Comparison of ENCODE assay signal across 8 mouse cellular contexts in the genomic region with DNA sequence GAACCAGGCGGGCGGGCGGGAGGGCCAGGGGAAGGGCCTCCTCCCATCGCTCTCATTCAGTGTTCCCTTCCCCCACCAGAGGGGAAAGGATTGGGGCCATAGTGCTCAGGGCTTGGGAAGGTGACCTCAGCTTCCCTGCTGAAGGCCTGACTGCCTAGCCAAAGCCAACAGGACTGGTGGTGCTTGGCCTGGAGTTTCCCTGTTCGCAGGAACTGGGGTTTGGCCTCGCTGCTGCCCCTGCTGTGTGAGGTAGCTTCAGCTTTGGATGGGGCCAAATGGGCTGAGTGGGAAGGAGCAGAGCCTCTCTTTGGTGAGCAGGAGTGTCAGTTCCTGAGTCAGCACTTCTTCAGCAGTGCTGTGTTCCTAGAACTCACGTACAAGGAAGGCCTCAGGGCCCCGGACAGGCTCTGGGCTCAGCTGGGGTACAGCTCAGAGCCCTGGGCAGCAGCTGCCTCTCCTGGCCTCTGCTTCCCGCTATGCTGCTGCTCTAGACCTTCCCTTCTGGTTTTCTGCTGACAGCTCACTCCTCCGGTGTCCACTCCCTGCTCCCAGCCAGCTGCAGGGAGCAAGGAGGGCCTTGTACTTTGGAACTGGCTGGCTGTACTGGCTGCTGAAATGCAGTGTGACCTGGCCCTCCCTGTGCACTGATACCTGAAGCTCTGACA. TPM values are rescaled to one million over a fixed set of nuclear protein-coding genes. Genes with fewer than 3 reads are reported as not detected.
DNase-seq lines count a peak whose midpoint lies in the region; ATAC-seq and TF ChIP-seq lines count a peak whose summit lies in the region.

No protein-coding gene starts in this region.

- TF ChIP-seq CTCF in lung, embryonic 14.5 days (IDR thresholded peaks at IDR 0.05; ENCODE audit: low read depth), result no peak

- no peak overlapping the region for H3K4me3 ChIP-seq in lung, embryonic 14.5 days (ENCODE audit: low read depth, low read length)
- H3K4me3 ChIP-seq in embryonic facial prominence, embryonic 10.5 days, result peak overlapping the region; percentile 11; the same call in 1 of the 2 replicates
- no peak overlapping the region for H3K4me3 ChIP-seq in liver, embryonic 16.5 days (ENCODE audit: low read depth, low read length)

- H3K27me3 ChIP-seq in lung, embryonic 14.5 days (ENCODE audit: insufficient read depth, low read length), result no peaks in the 10 kb centered on the region
- no peaks in the 10 kb centered on the region for H3K27me3 ChIP-seq in embryonic facial prominence, embryonic 10.5 days (replicated peaks; ENCODE audit: low read depth, poor library complexity, severe bottlenecking)
- no peaks in the 10 kb centered on the region for H3K27me3 ChIP-seq in liver, embryonic 16.5 days (ENCODE audit: control insufficient read depth, insufficient read depth, low read depth, low read length)

- H3K9me3 ChIP-seq in lung, embryonic 14.5 days (ENCODE audit: low read depth, low read length), result no peaks in the 10 kb centered on the region
- no peaks in the 10 kb centered on the region for H3K9me3 ChIP-seq in embryonic facial prominence, embryonic 10.5 days
- H3K9me3 ChIP-seq in liver, embryonic 16.5 days (replicated peaks; ENCODE audit: control insufficient read depth, low read length), result no peaks in the 10 kb centered on the region

- DNase-seq in lung, embryonic 14.5 days, result peak; percentile 15
- DNase-seq in lung, adult 18-20 months, result no peak
- DNase-seq in embryonic facial prominence, embryonic 10.5 days (ENCODE audit: low spot score), result no peak
- peak; percentile 38 for DNase-seq in induced T-regulatory cell, adult 2 months (ENCODE audit: low read depth)
- no peak for DNase-seq in urinary bladder, adult 2 months (ENCODE audit: low spot score)
- DNase-seq in thymus, adult 18-20 months, result no peak
- no peak for DNase-seq in frontal cortex, postnatal 36 days (ENCODE audit: low spot score in 2 of 2)

- H3K27ac ChIP-seq in lung, embryonic 14.5 days (ENCODE audit: low read depth), result peak overlapping the region; percentile 50
- peak overlapping the region; percentile 70; the same call in 1 of the 2 replicates for H3K27ac ChIP-seq in embryonic facial prominence, embryonic 10.5 days (replicated peaks)
- peak overlapping the region; percentile 88 for H3K27ac ChIP-seq in liver, embryonic 16.5 days (ENCODE audit: low read length)

- WGBS in lung, embryonic 14.5 days, result 79% methylated on average over 10 of the region's 10 CpGs
- 77% methylated on average over 10 of the region's 10 CpGs for WGBS in embryonic facial prominence, embryonic 10.5 days
- 38% methylated on average over 10 of the region's 10 CpGs for WGBS in liver, embryonic 16.5 days (ENCODE audit: insufficient replicate concordance)

- H3K36me3 ChIP-seq in lung, embryonic 14.5 days (ENCODE audit: insufficient read depth), result peaks cover 68% of the 10 kb centered on the region
- peaks cover 94% of the 10 kb centered on the region for H3K36me3 ChIP-seq in embryonic facial prominence, embryonic 10.5 days (replicated peaks)
- peaks cover 27% of the 10 kb centered on the region for H3K36me3 ChIP-seq in liver, embryonic 16.5 days (ENCODE audit: control insufficient read depth, insufficient read depth)

- H3K4me2 ChIP-seq in lung, embryonic 14.5 days, result no peak overlapping the region
- H3K4me2 ChIP-seq in liver, embryonic 16.5 days (ENCODE audit: low read depth, low read length), result peak overlapping the region; percentile 28

- H3K9ac ChIP-seq in lung, embryonic 14.5 days, result no peak overlapping the region
- peak overlapping the region; percentile 49 for H3K9ac ChIP-seq in liver, embryonic 16.5 days (ENCODE audit: low read depth, low read length)

- ATAC-seq in lung, embryonic 14.5 days (ENCODE audit: insufficient read depth), result peak; percentile 45; the same call in 1 of the 2 replicates
- peak; percentile 83 for ATAC-seq in liver, embryonic 16.5 days (ENCODE audit: low read depth)

- no peaks in the 10 kb centered on the region for H3K4me1 ChIP-seq in lung, embryonic 14.5 days (ENCODE audit: insufficient read depth)
- H3K4me1 ChIP-seq in embryonic facial prominence, embryonic 10.5 days, result peaks cover 21% of the 10 kb centered on the region
- peaks cover 65% of the 10 kb centered on the region for H3K4me1 ChIP-seq in liver, embryonic 16.5 days (ENCODE audit: control insufficient read depth, low read depth, low read length)

RNA-seq across cellular contexts. Expression of gene Ehd1, which starts 14.7 kb away (rescaled TPM):
- 50.3 and 53.2 TPM in 2 replicates for polyA plus RNA-seq in lung, embryonic 14.5 days (2014; fragmentation: Nextera tagmentation; extraction: Ambion mirVana)
- 81.8 and 83.5 TPM in 2 replicates for polyA plus RNA-seq in embryonic facial prominence, embryonic 10.5 days (2016; fragmentation: Nextera tagmentation; extraction: Ambion mirVana)
- 62.1 and 68.6 TPM in 2 replicates for polyA plus RNA-seq in liver, embryonic 16.5 days (2015; fragmentation: Nextera tagmentation; extraction: Ambion mirVana)
- 73.6 and 86.5 TPM in 2 replicates for polyA plus RNA-seq in urinary bladder, adult 2 months (2012; rRNA removed)

RNA-seq across cellular contexts. Expression of gene Cdc42bpg, which starts 15.0 kb away (rescaled TPM):
- polyA plus RNA-seq in lung, embryonic 14.5 days (2014; fragmentation: Nextera tagmentation; extraction: Ambion mirVana), result 0.82 and 1.2 TPM in 2 replicates
- polyA plus RNA-seq in embryonic facial prominence, embryonic 10.5 days (2016; fragmentation: Nextera tagmentation; extraction: Ambion mirVana), result 0.12 and 0.39 TPM in 2 replicates
- polyA plus RNA-seq in liver, embryonic 16.5 days (2015; fragmentation: Nextera tagmentation; extraction: Ambion mirVana), result 0.34 and 0.40 TPM in 2 replicates
- polyA plus RNA-seq in urinary bladder, adult 2 months (2012; rRNA removed), result 22.7 and 27.0 TPM in 2 replicates

RNA-seq across cellular contexts. Expression of gene Men1, which starts 43.5 kb away (rescaled TPM):
- polyA plus RNA-seq in lung, embryonic 14.5 days (2014; fragmentation: Nextera tagmentation; extraction: Ambion mirVana), result 60.3 and 68.6 TPM in 2 replicates
- polyA plus RNA-seq in embryonic facial prominence, embryonic 10.5 days (2016; fragmentation: Nextera tagmentation; extraction: Ambion mirVana), result 122 and 130 TPM in 2 replicates
- 19.5 and 21.0 TPM in 2 replicates for polyA plus RNA-seq in liver, embryonic 16.5 days (2015; fragmentation: Nextera tagmentation; extraction: Ambion mirVana)
- polyA plus RNA-seq in urinary bladder, adult 2 months (2012; rRNA removed), result 34.3 and 37.7 TPM in 2 replicates

RNA-seq across cellular contexts. Expression of gene Map4k2, which starts 49.7 kb away (rescaled TPM):
- 13.4 and 22.2 TPM in 2 replicates for polyA plus RNA-seq in lung, embryonic 14.5 days (2014; fragmentation: Nextera tagmentation; extraction: Ambion mirVana)
- 11.0 and 14.0 TPM in 2 replicates for polyA plus RNA-seq in embryonic facial prominence, embryonic 10.5 days (2016; fragmentation: Nextera tagmentation; extraction: Ambion mirVana)
- polyA plus RNA-seq in liver, embryonic 16.5 days (2015; fragmentation: Nextera tagmentation; extraction: Ambion mirVana), result 8.2 and 8.6 TPM in 2 replicates
- polyA plus RNA-seq in urinary bladder, adult 2 months (2012; rRNA removed), result 63.7 and 88.3 TPM in 2 replicates

RNA-seq across cellular contexts. Expression of gene Atg2a, which starts 49.8 kb away (rescaled TPM):
- polyA plus RNA-seq in lung, embryonic 14.5 days (2014; fragmentation: Nextera tagmentation; extraction: Ambion mirVana), result 11.9 and 13.0 TPM in 2 replicates
- 12.5 and 13.6 TPM in 2 replicates for polyA plus RNA-seq in embryonic facial prominence, embryonic 10.5 days (2016; fragmentation: Nextera tagmentation; extraction: Ambion mirVana)
- polyA plus RNA-seq in liver, embryonic 16.5 days (2015; fragmentation: Nextera tagmentation; extraction: Ambion mirVana), result 4.9 and 6.1 TPM in 2 replicates
- polyA plus RNA-seq in urinary bladder, adult 2 months (2012; rRNA removed), result 11.4 and 15.7 TPM in 2 replicates

Comparison
In these comparisons a context has a peak if more than half of its experiments do, and no peak if none do; other contexts are left out.
1. DNase-seq: peak in lung, embryonic 14.5 days (single experiment) and induced T-regulatory cell, adult 2 months (single experiment); none in lung, adult 18-20 months (0 of 2), embryonic facial prominence, embryonic 10.5 days (single experiment), urinary bladder, adult 2 months (single experiment), thymus, adult 18-20 months (0 of 2) and frontal cortex, postnatal 36 days (0 of 2).
2. RNA of gene Cdc42bpg, which starts 15.0 kb away (polyA plus RNA-seq): 22.7 to 27.0 TPM in urinary bladder, adult 2 months; 0.82 to 1.2 TPM in lung, embryonic 14.5 days, 0.34 to 0.40 TPM in liver, embryonic 16.5 days and 0.12 to 0.39 TPM in embryonic facial prominence, embryonic 10.5 days; every median in the first group is over 10 times any median in the second.
3. Peak in every context shown above with its lines, with median percentiles within 50 percentile points of each other: H3K27ac ChIP-seq.